Mouse (Mus musculus): ENCODE data around the gene Gm10842. TPM values are rescaled to one million over a fixed set of nuclear protein-coding genes. Genes with fewer than 3 reads are reported as not detected.
"Not testable (repeated sequence)": the region's sequence is repeated elsewhere in the genome, so short reads cannot be mapped to it uniquely, and the experiment has no call there.

Gene Gm10842
- total RNA-seq (2018; cell fraction: chromatin; rRNA removed) = not detected
- not detected for total RNA-seq (2018; cell fraction: cytosol; rRNA removed)
- not detected for total RNA-seq (2018; cell fraction: nucleus; rRNA removed)
- not detected in 3 replicates for polyA plus RNA-seq (2018)

DNA sequence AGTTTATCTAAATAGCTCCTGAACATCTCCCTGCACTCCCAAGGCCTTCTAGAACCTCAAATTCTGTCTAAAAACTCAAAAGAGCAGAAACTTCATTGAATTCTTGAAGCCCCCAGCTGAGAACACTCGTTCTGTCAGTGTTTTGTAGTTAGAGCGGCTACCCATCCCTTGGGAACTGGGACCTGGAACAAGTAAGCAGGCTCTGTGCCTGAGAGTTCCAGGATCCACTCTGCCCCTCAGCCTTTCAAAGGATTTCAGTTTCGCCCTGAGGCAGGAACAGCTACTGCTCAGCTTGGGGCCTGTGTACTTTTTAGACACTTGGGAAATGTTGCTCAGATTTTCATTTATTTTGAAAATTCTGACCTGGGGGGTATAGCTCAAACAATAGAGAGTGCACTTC, at the start of gene Gm10842:
Gene Gm10842 (plus strand): TSS at position 301 of the 400 bp plus-strand sequence.
- no peaks in the 10 kb centered on the region for H3K79me2 ChIP-seq (ENCODE audit: inconsistent target)
- no peak within 1 kb of the TSS for H3K27ac ChIP-seq
- no peak within 1 kb of the TSS for H3K4me3 ChIP-seq (ENCODE audit: inconsistent target)
- H3K36me3 ChIP-seq (ENCODE audit: inconsistent target) = no peaks in the 10 kb centered on the region
- WGBS (ENCODE audit: missing documents) = 96% methylated on average over 3 of the region's 3 CpGs

DNA sequence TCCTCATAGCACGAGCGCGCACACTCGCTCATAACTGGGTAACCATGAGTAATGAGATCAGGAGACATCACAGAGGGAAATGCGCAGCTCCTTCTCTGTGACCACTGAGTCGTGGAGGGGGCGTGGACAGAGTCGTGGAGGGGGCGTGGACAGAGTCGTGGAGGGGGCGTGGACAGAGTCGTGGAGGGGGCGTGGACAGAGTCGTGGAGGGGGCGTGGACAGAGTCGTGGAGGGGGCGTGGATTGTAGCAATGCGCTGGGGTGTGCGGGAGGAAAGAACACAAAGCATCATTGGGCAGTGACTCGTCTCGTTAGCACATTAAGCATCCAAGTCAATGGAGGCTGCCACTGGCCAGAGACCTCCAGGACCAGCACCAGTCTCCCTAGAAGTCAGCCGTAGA, 34.2 kb upstream of the Gm10842 start:
- H3K36me3 ChIP-seq (ENCODE audit: inconsistent target); H3K4me3 ChIP-seq (ENCODE audit: inconsistent target); H3K79me2 ChIP-seq (ENCODE audit: inconsistent target); H3K27ac ChIP-seq: not testable (repeated sequence)
- 82% methylated on average over 21 of the region's 22 CpGs for WGBS (ENCODE audit: missing documents)

DNA sequence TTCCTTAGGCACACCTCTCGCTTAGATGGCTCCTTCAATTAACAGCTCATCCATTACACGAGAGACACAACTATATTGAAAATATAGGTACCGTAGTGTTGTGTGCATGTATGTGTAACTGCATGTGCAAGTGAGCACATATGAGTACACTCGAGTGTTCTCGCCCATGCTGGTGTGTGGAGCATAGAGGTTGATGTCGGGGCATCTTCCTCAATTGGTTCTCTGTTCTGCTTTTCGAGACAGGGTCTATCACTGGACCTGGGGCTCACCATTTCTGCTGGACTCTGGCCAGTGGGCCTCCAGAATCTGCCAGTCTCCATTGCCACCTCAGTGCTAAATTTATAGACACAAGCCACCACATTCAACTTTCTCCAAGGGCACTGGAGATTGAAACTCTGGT, 28.9 kb upstream of the Gm10842 start:
- H3K79me2 ChIP-seq (ENCODE audit: inconsistent target) = no peaks in the 10 kb centered on the region
- H3K36me3 ChIP-seq (ENCODE audit: inconsistent target) = no peaks in the 10 kb centered on the region
- WGBS (ENCODE audit: missing documents) = 64% methylated on average over 7 of the region's 7 CpGs
- no peak overlapping the region for H3K4me3 ChIP-seq (ENCODE audit: inconsistent target)
- H3K27ac ChIP-seq = no peak overlapping the region

DNA sequence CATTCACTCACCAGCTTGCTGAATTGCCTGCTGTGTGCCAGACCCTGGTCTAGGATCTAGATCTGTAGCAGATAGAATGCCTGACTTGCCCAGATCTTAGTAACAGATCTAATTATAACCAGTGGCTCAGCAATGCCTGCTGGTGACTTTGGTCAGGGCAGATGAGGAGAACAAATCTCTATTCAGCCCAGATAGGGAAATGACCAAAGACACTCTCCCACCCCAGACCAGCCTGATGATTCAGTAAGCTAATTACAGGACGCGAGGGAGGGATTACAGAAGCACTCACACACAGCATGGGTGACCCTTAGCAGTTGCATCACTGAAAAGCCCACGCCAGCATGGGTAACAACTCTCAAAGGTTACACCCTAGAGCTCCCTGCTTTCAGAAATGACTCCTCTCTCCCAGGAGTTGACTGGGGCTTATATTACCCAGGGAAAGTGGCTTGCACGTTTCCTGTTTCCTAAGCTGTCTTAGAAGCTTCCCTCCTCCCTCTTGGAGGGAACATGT, 26.1 kb upstream of the Gm10842 start:
- H3K4me3 ChIP-seq (ENCODE audit: inconsistent target) = no peak overlapping the region
- WGBS (ENCODE audit: missing documents) = 31% methylated on average over 3 of the region's 4 CpGs
- H3K36me3 ChIP-seq (ENCODE audit: inconsistent target) = no peaks in the 10 kb centered on the region
- H3K27ac ChIP-seq = 0 out of 2 replicates have a peak overlapping the region, but pooled peaks have one; percentile 7
- H3K79me2 ChIP-seq (ENCODE audit: inconsistent target) = no peaks in the 10 kb centered on the region

DNA sequence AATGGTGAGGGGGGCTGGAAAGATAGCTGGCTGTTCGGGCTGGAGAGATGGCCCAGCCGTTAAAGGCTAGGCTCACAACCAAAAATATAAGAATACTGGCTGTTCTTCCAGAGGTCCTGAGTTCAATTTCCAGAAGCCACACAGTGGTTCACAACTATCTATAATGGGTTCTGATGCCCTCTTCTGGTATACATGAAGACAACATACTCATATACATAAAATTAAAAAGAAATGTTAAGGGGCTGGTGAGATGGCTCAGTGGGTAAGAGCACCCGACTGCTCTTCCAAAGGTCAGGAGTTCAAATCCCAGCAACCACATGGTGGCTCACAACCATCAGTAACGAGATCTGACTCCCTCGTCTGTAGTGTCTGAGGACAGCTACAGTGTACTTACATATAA, 24.9 kb upstream of the Gm10842 start:
- WGBS (ENCODE audit: missing documents) = 78% methylated on average over 5 of the region's 5 CpGs
- not testable (repeated sequence) for H3K36me3 ChIP-seq (ENCODE audit: inconsistent target)

DNA sequence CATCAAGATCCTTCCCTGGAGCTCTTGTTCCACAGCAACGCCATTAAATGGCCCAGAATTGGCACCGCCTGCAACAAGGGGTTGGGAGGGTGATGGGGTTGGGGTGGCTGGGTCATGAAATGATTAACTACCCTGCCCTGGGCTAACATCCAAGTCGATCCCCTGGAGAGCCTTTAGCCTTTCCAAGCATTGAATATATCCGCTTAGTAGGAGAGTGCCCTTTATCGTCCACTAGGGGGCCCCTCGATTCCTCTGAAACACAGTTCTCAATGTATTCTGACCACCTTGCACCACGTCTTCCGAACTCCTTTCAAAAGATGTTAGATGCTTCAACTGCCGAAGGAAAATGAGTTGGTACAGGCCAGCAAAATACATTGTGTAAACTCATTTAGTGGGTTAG, 22.7 kb upstream of the Gm10842 start:
- no peak overlapping the region for H3K4me3 ChIP-seq (ENCODE audit: inconsistent target)
- WGBS (ENCODE audit: missing documents) = 4% methylated on average over 9 of the region's 9 CpGs

More for the DNA sequence above, 24.9 kb upstream of the Gm10842 start:
- not testable (repeated sequence) for H3K27ac ChIP-seq; H3K79me2 ChIP-seq (ENCODE audit: inconsistent target); H3K4me3 ChIP-seq (ENCODE audit: inconsistent target)

DNA sequence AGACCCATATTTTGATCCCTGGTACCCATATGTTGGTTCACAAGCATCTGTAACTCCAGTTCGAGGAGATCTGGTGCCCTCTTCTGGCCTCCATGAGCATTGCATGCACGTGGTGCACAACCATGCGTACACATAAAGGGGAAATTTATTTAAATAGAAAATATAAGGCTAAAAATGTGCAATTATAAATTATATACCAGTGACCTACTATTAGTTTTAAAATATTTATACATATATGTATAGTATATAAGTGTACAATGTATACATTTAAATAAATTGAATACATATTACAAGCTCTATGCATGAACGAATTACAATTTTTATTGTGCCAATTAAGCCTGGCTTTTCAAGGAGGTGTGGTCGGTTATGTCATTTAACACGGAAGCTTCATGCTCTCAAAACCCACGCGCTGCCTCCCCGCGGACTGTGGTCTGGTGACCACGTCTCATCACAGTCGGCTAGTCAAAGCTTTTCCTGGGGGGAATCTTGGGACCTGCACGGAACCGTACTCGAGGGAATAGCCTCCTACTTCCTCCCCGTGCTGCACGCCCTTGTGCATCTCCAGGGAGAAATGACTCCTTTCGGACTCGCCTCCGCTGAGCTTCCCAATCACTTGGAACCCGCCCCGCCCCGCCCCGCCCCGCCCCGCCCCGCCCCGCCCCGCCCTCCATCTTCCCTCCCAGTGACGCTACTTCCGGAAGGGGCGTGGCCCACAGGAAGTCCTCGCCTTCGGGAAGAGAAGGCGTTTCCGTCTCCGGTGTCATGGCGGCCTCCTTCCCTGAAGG, 20.8 kb upstream of the Gm10842 start, which contains the start of gene Mettl2:
Gene Mettl2 (plus strand): TSS at position 691 of the 785 bp plus-strand sequence.
- WGBS (ENCODE audit: missing documents) = 2% methylated on average over 28 of the region's 38 CpGs
- Histone ChIP-seq H3K79me2 (ENCODE audit: inconsistent target) (peaks cover 36% of the 10 kb centered on the region), H3K4me3 (ENCODE audit: inconsistent target) (peak within 1 kb of the TSS; percentile 78), H3K27ac (peak within 1 kb of the TSS; percentile 28; the same call in 1 of the 2 replicates), H3K36me3 (ENCODE audit: inconsistent target) (no peaks in the 10 kb centered on the region)

More for the DNA sequence above, 22.7 kb upstream of the Gm10842 start:
- Histone ChIP-seq H3K27ac (no peak overlapping the region), H3K79me2 (ENCODE audit: inconsistent target) (peaks cover 26% of the 10 kb centered on the region), H3K36me3 (ENCODE audit: inconsistent target) (no peaks in the 10 kb centered on the region)

DNA sequence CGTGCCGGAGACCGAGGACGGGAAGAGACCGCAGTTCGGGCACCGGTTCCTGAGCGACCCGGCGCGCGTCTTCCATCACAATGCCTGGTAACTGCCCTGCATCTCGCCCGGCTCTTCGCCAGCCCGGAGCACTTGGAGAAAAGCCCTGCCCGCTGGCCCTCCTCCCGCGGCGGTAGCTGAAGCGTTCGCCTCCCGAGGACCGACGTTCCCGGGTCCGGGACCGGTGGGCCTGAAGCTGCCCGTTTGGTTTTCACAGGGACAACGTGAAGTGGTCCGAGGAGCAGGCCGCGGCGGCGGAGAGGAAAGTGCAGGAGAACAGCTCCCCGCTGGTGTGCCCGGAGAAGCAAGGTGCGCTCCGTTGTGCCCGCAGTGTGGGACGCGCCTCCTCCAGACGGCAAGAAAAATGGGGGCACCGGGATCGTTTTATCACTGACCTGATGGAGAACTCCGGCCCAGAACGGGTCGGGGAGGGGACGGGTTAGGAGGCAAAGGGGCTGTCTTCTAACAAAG, 20.1 kb upstream of the Gm10842 start:
- H3K27ac ChIP-seq = no peak overlapping the region
- under 1% methylated on average over 46 of the region's 49 CpGs for WGBS (ENCODE audit: missing documents)
- H3K36me3 ChIP-seq (ENCODE audit: inconsistent target) = 0 out of 2 replicates have a peak, but pooled peaks cover 2% of the 10 kb centered on the region
- peak overlapping the region; percentile 78 for H3K4me3 ChIP-seq (ENCODE audit: inconsistent target)
- H3K79me2 ChIP-seq (ENCODE audit: inconsistent target) = peaks cover 36% of the 10 kb centered on the region

DNA sequence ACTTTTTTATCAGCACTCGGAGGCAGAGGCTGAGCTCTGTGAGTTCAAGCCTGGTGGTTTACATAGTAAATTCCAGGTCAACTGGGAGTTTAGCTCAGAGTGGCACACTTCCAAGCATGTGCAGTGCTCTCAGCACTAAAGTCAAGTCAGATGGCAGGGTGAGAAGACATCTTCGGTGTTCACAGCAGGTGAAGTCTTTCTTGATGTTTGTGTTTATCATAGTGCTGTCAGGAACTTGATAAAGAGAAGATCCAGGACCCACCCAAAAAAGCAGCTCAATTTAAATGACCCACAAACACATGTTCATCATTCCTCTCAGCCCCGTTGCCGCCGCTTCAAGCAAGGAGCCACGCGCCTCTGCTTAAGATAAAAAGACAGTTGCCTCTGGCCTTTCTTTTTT, 11.0 kb upstream of the Gm10842 start:
- H3K36me3 ChIP-seq (ENCODE audit: inconsistent target) = peaks cover 64% of the 10 kb centered on the region
- H3K27ac ChIP-seq = no peak overlapping the region
- no peak overlapping the region for H3K4me3 ChIP-seq (ENCODE audit: inconsistent target)
- WGBS (ENCODE audit: missing documents) = 93% methylated on average over 7 of the region's 7 CpGs
- no peaks in the 10 kb centered on the region for H3K79me2 ChIP-seq (ENCODE audit: inconsistent target)

DNA sequence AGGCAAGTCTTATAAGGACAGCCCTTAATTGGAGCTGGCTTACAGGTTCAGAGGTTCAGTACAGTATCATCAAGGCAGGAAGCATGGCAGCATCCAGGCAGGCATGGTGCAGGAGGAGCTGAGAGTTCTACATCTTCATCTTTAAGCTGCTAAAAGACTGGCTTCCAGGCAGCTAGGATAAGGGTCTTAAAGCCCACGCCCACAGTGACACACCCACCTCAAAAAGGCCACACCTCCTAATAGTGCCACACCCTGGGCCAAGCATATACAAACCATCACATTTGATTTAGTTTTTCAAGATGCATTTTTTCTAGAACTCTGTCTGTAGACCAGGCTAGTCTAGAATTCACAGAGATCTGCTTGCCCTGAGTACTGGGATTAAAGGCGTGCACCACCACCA, 9.4 kb upstream of the Gm10842 start:
- H3K4me3 ChIP-seq (ENCODE audit: inconsistent target); H3K79me2 ChIP-seq (ENCODE audit: inconsistent target); H3K27ac ChIP-seq: not testable (repeated sequence)
- peaks cover 57% of the 10 kb centered on the region for H3K36me3 ChIP-seq (ENCODE audit: inconsistent target)
- WGBS (ENCODE audit: missing documents) = 100% methylated on average over 2 of the region's 2 CpGs

DNA sequence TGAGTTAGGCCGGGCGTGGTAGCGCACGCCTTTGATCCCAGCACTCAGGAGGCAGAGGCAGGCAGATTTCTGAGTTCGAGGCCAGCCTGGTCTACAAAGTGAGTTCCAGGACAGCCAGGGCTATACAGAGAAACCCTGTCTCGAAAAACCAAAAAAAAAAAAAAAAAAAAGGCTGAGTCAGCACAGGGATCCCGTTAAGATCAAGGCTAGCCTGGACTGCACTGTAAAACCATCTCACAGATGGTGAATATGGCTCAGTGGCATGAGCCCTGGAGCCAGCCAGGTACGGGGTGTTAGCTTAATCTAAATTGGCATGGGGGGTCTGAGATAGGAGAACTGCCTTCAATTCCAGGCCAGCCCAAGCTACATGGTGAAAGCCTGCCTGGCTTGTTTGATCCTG, 6.2 kb upstream of the Gm10842 start:
- H3K36me3 ChIP-seq (ENCODE audit: inconsistent target) = peaks cover 27% of the 10 kb centered on the region
- 80% methylated on average over 6 of the region's 8 CpGs for WGBS (ENCODE audit: missing documents)
- H3K4me3 ChIP-seq (ENCODE audit: inconsistent target); H3K27ac ChIP-seq; H3K79me2 ChIP-seq (ENCODE audit: inconsistent target): not testable (repeated sequence)

DNA sequence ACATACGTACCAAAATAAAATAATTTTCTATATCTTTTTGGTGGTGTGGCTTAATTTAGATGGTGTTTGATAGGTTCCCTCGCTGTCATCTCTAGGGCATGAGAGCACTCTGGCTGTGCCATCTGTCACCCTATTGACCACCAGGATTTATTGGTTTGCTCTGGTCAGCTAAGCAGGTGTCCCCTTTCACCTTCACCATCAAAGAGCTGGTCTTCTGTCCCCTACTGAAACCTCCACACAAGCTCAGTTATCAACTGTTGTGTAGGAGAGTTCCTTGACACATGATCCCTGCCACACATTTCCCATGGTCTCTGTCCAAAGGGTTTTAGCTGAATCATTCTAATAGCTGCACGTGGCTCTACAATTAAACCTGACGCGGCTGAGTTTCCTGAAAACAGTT, 5.6 kb upstream of the Gm10842 start:
- peaks cover 21% of the 10 kb centered on the region; the same call in 1 of the 2 replicates for H3K36me3 ChIP-seq (ENCODE audit: inconsistent target)
- H3K4me3 ChIP-seq (ENCODE audit: inconsistent target) = no peak overlapping the region
- H3K27ac ChIP-seq = no peak overlapping the region
- H3K79me2 ChIP-seq (ENCODE audit: inconsistent target) = no peaks in the 10 kb centered on the region
- WGBS (ENCODE audit: missing documents) = 82% methylated on average over 5 of the region's 5 CpGs

DNA sequence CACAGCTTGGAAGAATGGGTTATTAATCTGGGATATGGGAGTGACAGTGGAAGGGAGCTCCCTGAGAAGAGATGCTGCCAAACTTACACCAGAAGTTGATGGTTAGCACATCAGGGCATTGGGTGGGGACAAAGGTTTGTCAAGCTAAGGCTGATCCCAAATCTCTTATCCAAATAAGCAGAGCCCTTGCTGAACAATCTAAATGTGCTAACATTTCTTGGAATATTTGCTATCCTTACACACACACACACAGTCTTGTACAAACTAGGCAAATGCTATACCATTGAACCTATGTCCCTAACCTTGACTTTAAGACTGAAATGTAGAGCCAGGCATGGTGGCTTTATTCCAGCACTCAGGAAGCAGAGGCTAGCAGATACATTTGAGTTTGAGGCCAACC, 3.1 kb upstream of the Gm10842 start:
- Histone ChIP-seq H3K79me2 (ENCODE audit: inconsistent target) (no peaks in the 10 kb centered on the region), H3K27ac (no peak overlapping the region), H3K4me3 (ENCODE audit: inconsistent target) (no peak overlapping the region), H3K36me3 (ENCODE audit: inconsistent target) (peaks cover 13% of the 10 kb centered on the region; the same call in 1 of the 2 replicates)

DNA sequence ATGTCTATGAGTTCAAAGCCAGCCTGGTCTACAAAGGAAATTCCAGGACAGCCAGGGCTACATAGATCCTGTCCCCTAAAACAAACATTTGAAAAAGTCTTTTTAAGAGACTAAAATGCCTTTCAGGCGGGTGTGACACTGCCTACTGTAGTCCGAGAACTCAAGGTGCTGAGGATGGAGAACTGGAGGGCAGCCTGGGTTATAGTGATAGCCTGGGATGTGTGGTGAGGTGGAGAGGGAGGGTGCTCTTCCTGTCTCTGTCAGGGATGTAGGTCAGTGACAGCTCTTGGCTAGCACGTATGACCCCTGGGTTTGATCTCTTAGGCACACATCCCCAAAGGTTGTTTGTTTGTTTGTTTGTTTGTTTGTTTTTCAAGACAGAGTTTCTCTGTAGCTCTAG, 2.6 kb upstream of the Gm10842 start:
- WGBS (ENCODE audit: missing documents) = 93% methylated on average over 3 of the region's 3 CpGs
- Histone ChIP-seq H3K36me3 (ENCODE audit: inconsistent target) (peaks cover 13% of the 10 kb centered on the region; the same call in 1 of the 2 replicates), H3K27ac (no peak overlapping the region), H3K4me3 (ENCODE audit: inconsistent target) (no peak overlapping the region), H3K79me2 (ENCODE audit: inconsistent target) (no peaks in the 10 kb centered on the region)

All from macrophage (primary cell).